Mouse (Mus musculus) MEL (cell line): ENCODE data around the gene Spint2. TPM values are rescaled to one million over a fixed set of nuclear protein-coding genes. Genes with fewer than 3 reads are reported as not detected.

ENCODE experiments used
- DNase-seq: peaks from one replicate; pipeline ENCODE4 v3.0.0; 2011; ENCODE audit warnings: low read depth, low spot score
- H3K27ac ChIP-seq: 2 replicates; pipeline ENCODE4 v1.5.1; 2012; ENCODE audit warnings: low read depth, mild to moderate bottlenecking, control low read depth, low read length, moderate library complexity; ENCODE audit not compliant: control insufficient read depth
- H3K27me3 ChIP-seq, 2 experiments: fragments of 150-350 bp in 1 of 2; sonication (generic) in 1 of 2; 2 replicates each; pipeline ENCODE4 v1.6.1; 2012; ENCODE audit warnings: low read length in 2 of 2, mild to moderate bottlenecking in 2 of 2, improper control_type of control experiment in 1 of 2, moderate library complexity in 1 of 2; ENCODE audit not compliant: insufficient read depth in 2 of 2, control insufficient read depth in 1 of 2
- H3K36me3 ChIP-seq, 2 experiments: 2 replicates each; pipeline ENCODE4 v1.6.1; 2012 to 2014; ENCODE audit warnings: low read length in 2 of 2, improper control_type of control experiment in 1 of 2, inconsistent platforms in 1 of 2, mild to moderate bottlenecking in 1 of 2; ENCODE audit not compliant: insufficient read depth in 2 of 2, control insufficient read depth in 1 of 2
- H3K4me1 ChIP-seq, 2 experiments: fragments of 150-350 bp in 1 of 2; sonication (generic) in 1 of 2; 2 replicates each; pipeline ENCODE4 v1.6.1; 2012; ENCODE audit warnings: low read length in 2 of 2, improper control_type of control experiment in 1 of 2, mild to moderate bottlenecking in 1 of 2; ENCODE audit not compliant: insufficient read depth in 2 of 2, control insufficient read depth in 1 of 2
- H3K4me3 ChIP-seq, 2 experiments: fragments of 150-350 bp in 1 of 2; sonication (generic) in 1 of 2; 2 replicates each; pipeline ENCODE4 v1.5.1; 2012; ENCODE audit warnings: low read depth in 2 of 2, low read length in 2 of 2, mild to moderate bottlenecking in 2 of 2, moderate library complexity in 2 of 2, control low read depth in 1 of 2, improper control_type of control experiment in 1 of 2; ENCODE audit not compliant: control insufficient read depth in 1 of 2, insufficient read depth in 1 of 2
- H3K79me2 ChIP-seq: 2 replicates; pipeline ENCODE4 v1.6.1; 2012; ENCODE audit warnings: mild to moderate bottlenecking, low read length, moderate library complexity; ENCODE audit not compliant: control insufficient read depth, poor library complexity, insufficient read depth
- H3K9ac ChIP-seq: 2 replicates; pipeline ENCODE4 v1.6.1; 2012; ENCODE audit warnings: low read depth, mild to moderate bottlenecking, control low read depth, low read length, moderate library complexity; ENCODE audit not compliant: control insufficient read depth, poor library complexity, severe bottlenecking
- H3K9me3 ChIP-seq: fragments of 150-350 bp; sonication (generic); replicated peaks from 2 replicates; pipeline ENCODE4 v1.6.1; 2012; ENCODE audit warnings: mild to moderate bottlenecking, low read length, improper control_type of control experiment, moderate library complexity; ENCODE audit not compliant: insufficient read depth
- BHLHE40 ChIP-seq: IDR thresholded peaks from 2 replicates; pipeline ENCODE4 v1.6.1; 2012; ENCODE audit warnings: low read depth, mild to moderate bottlenecking, inconsistent platforms, low read length, improper control_type of control experiment, borderline replicate concordance
- CTCF ChIP-seq, 3 experiments: IDR thresholded peaks in 2 of 3; conservative IDR thresholded peaks in 1 of 3; 2 replicates each; pipeline ENCODE4 v1.5.1; 2011 to 2012; ENCODE audit warnings: low read length in 3 of 3, low read depth in 2 of 3, mild to moderate bottlenecking in 2 of 3, improper control_type of control experiment in 1 of 3, inconsistent platforms in 1 of 3, mixed read lengths in 1 of 3, moderate library complexity in 1 of 3; ENCODE audit not compliant: control insufficient read depth in 1 of 3, insufficient read depth in 1 of 3, poor library complexity in 1 of 3, severe bottlenecking in 1 of 3
- ELF1 ChIP-seq: IDR thresholded peaks from 2 replicates; pipeline ENCODE4 v1.6.1; 2014; ENCODE audit warnings: low read depth, mild to moderate bottlenecking, inconsistent platforms, low read length, improper control_type of control experiment, moderate library complexity
- EP300 ChIP-seq, 2 experiments: IDR thresholded peaks; 2 replicates each; pipeline ENCODE4 v1.6.1; 2011; ENCODE audit warnings: improper control_type of control experiment in 2 of 2, low read length in 2 of 2, low read depth in 1 of 2, mild to moderate bottlenecking in 1 of 2
- ETS1 ChIP-seq: IDR thresholded peaks from 2 replicates; pipeline ENCODE4 v1.6.1; 2012; ENCODE audit warnings: low read depth, mild to moderate bottlenecking, inconsistent platforms, low read length, improper control_type of control experiment, moderate library complexity
- GABPA ChIP-seq: IDR thresholded peaks from 2 replicates; pipeline ENCODE4 v1.6.1; 2012; ENCODE audit warnings: low read depth, mild to moderate bottlenecking, inconsistent platforms, low read length, improper control_type of control experiment, moderate library complexity
- GATA1 ChIP-seq: IDR thresholded peaks from 2 replicates; pipeline ENCODE4 v1.6.1; 2011; ENCODE audit warnings: low read depth, low read length, improper control_type of control experiment
- HCFC1 ChIP-seq: IDR thresholded peaks from 2 replicates; pipeline ENCODE4 v1.6.1; 2012; ENCODE audit warnings: low read depth, mild to moderate bottlenecking, inconsistent platforms, low read length, improper control_type of control experiment, moderate library complexity
- JUND ChIP-seq: IDR thresholded peaks from 2 replicates; pipeline ENCODE4 v1.6.1; 2011; ENCODE audit warnings: low read depth, mild to moderate bottlenecking, improper control_type of control experiment, low read length
- KAT2A ChIP-seq: conservative IDR thresholded peaks from 2 replicates; pipeline ENCODE4 v1.6.1; 2012; ENCODE audit warnings: low read depth, low read length, improper control_type of control experiment, inconsistent platforms
- MAX ChIP-seq: IDR thresholded peaks from 2 replicates; pipeline ENCODE4 v1.6.1; 2011; ENCODE audit warnings: low read length, improper control_type of control experiment
- MAZ ChIP-seq: IDR thresholded peaks from 2 replicates; pipeline ENCODE4 v1.6.1; 2012; ENCODE audit warnings: low read depth, mild to moderate bottlenecking, inconsistent platforms, low read length, improper control_type of control experiment
- MEF2A ChIP-seq: IDR thresholded peaks from 2 replicates; pipeline ENCODE4 v1.6.1; 2014; ENCODE audit warnings: low read depth, mild to moderate bottlenecking, inconsistent platforms, low read length, improper control_type of control experiment; ENCODE audit not compliant: poor library complexity, insufficient replicate concordance, severe bottlenecking; ENCODE audit errors: extremely low read depth
- MXI1 ChIP-seq: IDR thresholded peaks from 2 replicates; pipeline ENCODE4 v1.6.1; 2011; ENCODE audit warnings: mild to moderate bottlenecking, low read depth, low read length, improper control_type of control experiment
- MYB ChIP-seq: IDR thresholded peaks from 2 replicates; pipeline ENCODE4 v1.6.1; 2011; ENCODE audit warnings: mild to moderate bottlenecking, low read depth, low read length, improper control_type of control experiment
- MYC ChIP-seq: IDR thresholded peaks from 2 replicates; pipeline ENCODE4 v1.6.1; 2011; ENCODE audit warnings: low read depth, mild to moderate bottlenecking, low read length, improper control_type of control experiment, moderate library complexity
- NRF1 ChIP-seq: IDR thresholded peaks from 2 replicates; pipeline ENCODE4 v1.6.1; 2014; ENCODE audit warnings: low read depth, mild to moderate bottlenecking, inconsistent platforms, low read length, improper control_type of control experiment, moderate library complexity; ENCODE audit not compliant: poor library complexity, insufficient read depth, severe bottlenecking
- POLR2A ChIP-seq, 2 experiments: IDR thresholded peaks; 2 replicates each; pipeline ENCODE4 v1.6.1; 2011 to 2012; ENCODE audit warnings: low read length in 2 of 2, mild to moderate bottlenecking in 2 of 2, control low read depth in 1 of 2, improper control_type of control experiment in 1 of 2, low read depth in 1 of 2, moderate library complexity in 1 of 2; ENCODE audit not compliant: control insufficient read depth in 1 of 2, insufficient read depth in 1 of 2, poor library complexity in 1 of 2
- POLR2AphosphoS2 ChIP-seq: IDR thresholded peaks from 2 replicates; pipeline ENCODE4 v1.6.1; 2011; ENCODE audit warnings: low read length, improper control_type of control experiment
- POLR2AphosphoS5 ChIP-seq: IDR thresholded peaks from 2 replicates; pipeline ENCODE4 v1.6.1; 2012; ENCODE audit warnings: low read depth, borderline replicate concordance, mild to moderate bottlenecking, inconsistent platforms, low read length, moderate library complexity, mixed read lengths
- RAD21 ChIP-seq: IDR thresholded peaks from 2 replicates; pipeline ENCODE4 v1.6.1; 2011; ENCODE audit warnings: mild to moderate bottlenecking, low read depth, low read length, improper control_type of control experiment
- RCOR1 ChIP-seq: IDR thresholded peaks from 2 replicates; pipeline ENCODE4 v1.6.1; 2012; ENCODE audit warnings: low read depth, mild to moderate bottlenecking, inconsistent platforms, low read length, improper control_type of control experiment
- SMC3 ChIP-seq: IDR thresholded peaks from 2 replicates; pipeline ENCODE4 v1.6.1; 2011; ENCODE audit warnings: low read depth, low read length, improper control_type of control experiment
- TAL1 ChIP-seq: IDR thresholded peaks from 2 replicates; pipeline ENCODE4 v1.6.1; 2012; ENCODE audit warnings: mild to moderate bottlenecking, inconsistent platforms, low read length, moderate library complexity, mixed read lengths
- TBP ChIP-seq: IDR thresholded peaks from 2 replicates; pipeline ENCODE4 v1.8.0; 2011; ENCODE audit warnings: low read depth, low read length, improper control_type of control experiment
- TCF12 ChIP-seq: IDR thresholded peaks from 2 replicates; pipeline ENCODE4 v1.6.1; 2014; ENCODE audit warnings: low read depth, mild to moderate bottlenecking, inconsistent platforms, low read length, improper control_type of control experiment, moderate library complexity
- UBTF ChIP-seq: IDR thresholded peaks from 2 replicates; pipeline ENCODE4 v1.6.1; 2012; ENCODE audit warnings: low read depth, mild to moderate bottlenecking, inconsistent platforms, low read length, improper control_type of control experiment, moderate library complexity, borderline replicate concordance; ENCODE audit not compliant: insufficient read depth
- USF1 ChIP-seq: IDR thresholded peaks from 2 replicates; pipeline ENCODE4 v1.6.1; 2014; ENCODE audit warnings: low read depth, mild to moderate bottlenecking, inconsistent platforms, low read length, improper control_type of control experiment, moderate library complexity
- ZC3H11A ChIP-seq: IDR thresholded peaks from 2 replicates; pipeline ENCODE4 v1.6.1; 2012; ENCODE audit warnings: low read depth, mild to moderate bottlenecking, inconsistent platforms, low read length, improper control_type of control experiment
- ZKSCAN1 ChIP-seq: IDR thresholded peaks from 2 replicates; pipeline ENCODE4 v1.6.1; 2012; ENCODE audit warnings: low read depth, mild to moderate bottlenecking, inconsistent platforms, low read length, improper control_type of control experiment, moderate library complexity
- ZMIZ1 ChIP-seq: IDR thresholded peaks from 2 replicates; pipeline ENCODE4 v1.6.1; 2012; ENCODE audit warnings: low read depth, mild to moderate bottlenecking, inconsistent platforms, low read length, improper control_type of control experiment, moderate library complexity
- polyA plus RNA-seq, 2 experiments: library from polyadenylated mRNA; stranded (reverse) in 1 of 2; unstranded in 1 of 2; fragments of >175 nt in 1 of 2; fragments of >200 nt in 1 of 2; gene quantifications; 2 replicates each; pipeline versions ENCODE4 v1.2.1 to v1.2.4; 2012; ENCODE audit warnings: low replicate concordance in 2 of 2, low read depth in 1 of 2; ENCODE audit not compliant: insufficient read length in 2 of 2, insufficient read depth in 1 of 2, missing spikeins in 1 of 2
- total RNA-seq: library from RNA; depleted of rRNA; stranded (reverse); fragments of 300-350 nt; gene quantifications from 2 replicates; pipeline ENCODE4 v1.2.3, GENCODE M21; 2012

The Spint2 gene
- total and polyA plus RNA-seq, 3 experiments = 78.1 to 131 TPM; not detected in 1

DNA sequence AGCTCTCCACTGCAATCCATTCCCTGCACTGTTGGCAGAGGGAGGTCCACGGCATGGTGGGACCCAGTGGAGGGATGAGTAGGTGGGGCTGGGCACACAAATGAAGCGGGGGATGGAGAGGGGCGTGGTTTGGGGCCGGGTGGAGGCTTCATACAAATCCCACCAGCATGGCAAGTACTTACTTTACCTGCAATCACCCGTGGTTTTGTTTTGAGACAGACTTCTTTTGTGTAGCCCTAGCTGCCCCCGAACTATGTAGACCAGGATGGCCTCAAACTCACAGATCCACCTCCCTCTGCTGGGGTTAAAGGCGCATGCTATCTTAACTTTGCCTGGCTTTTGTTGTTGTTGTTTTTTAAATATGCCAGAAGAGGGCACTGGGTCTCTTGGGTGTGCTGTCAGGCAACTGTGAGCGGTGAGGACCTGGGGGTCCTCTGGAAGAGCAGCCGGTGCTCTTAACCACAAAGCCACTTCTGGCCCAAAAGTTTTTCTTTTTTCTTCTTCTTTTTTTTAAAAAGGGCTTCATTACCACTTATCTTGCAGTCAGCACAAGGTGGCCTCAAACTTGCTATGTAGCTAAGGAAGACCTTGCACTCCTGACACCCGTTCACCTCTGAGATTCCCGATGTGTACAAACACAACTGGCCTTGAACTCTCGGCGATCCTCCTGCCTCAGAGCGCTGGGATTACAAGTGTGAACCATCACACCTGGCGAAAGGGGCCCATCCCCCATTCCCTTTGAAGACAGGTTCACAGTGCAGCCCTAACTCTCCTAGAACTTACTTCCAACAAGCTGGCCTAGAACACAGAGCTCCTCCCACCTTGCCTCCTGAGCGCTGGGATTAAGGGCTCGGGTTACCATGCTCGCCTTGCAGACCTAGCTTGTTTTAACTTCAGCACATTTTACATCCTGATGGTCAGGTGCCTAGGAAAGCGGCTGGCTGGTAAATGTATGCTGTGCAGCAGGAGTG lies 37.9 kb upstream of the Spint2 start (continued):
- no peak for TF ChIP-seq GATA1
- no peak for TF ChIP-seq BHLHE40
- TF ChIP-seq GABPA = no peak
- 0 out of 2 replicates have a peak, but pooled peaks have one; percentile 35 for TF ChIP-seq HCFC1

DNA sequence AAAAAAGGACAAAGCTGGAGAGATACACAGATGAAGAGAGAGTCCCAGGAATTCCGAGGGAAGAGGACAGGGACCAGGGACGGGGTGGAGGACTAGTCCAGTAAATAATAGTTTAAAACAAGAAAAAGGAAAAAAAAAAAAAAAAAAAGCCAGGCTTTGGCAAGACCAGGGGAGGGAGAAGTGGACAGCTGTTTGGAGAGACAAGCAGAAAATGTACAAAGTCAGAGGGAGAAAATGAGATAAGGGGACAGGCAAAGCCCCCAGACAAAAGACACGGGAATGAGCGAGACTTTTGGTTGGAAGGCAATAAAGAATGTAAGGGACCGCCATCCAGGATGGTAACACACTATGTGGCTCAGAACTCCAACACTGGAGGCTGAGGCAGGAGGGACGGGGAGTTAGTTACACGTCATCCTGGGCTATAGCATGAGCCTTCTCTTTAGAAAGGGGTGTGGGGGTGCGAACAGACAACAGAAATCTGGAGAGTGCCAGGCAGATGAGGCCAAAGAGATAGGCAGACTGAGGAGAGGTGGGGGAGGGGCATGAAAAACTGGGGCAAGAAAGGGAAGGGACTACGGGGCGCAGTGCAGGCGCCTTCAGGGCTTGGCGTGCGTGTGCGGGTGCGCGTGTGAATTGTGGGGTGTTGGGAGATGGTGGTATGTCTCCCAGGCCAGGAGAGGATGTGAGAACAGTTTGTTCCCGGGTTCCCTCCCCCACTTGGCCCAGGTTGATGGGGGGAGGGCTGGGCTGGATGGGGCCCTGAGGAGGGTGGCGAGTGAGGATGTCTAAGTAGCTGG lies 36.6 kb upstream of the Spint2 start:
- H3K27ac ChIP-seq = peak overlapping the region; percentile 49
- H3K4me1 ChIP-seq = peaks cover 20 to 31% of the 10 kb centered on the region in 2 experiments
- H3K36me3 ChIP-seq = peaks cover 0 to 27% of the 10 kb centered on the region in 2 experiments; a peak in 2 of 4 replicates
- peak overlapping the region; percentile 48 for H3K9ac ChIP-seq
- H3K4me3 ChIP-seq = peak overlapping the region; percentile 48 to 49; a peak in 3 of 4 replicates
- no peaks in the 10 kb centered on the region for H3K9me3 ChIP-seq
- no peaks in the 10 kb centered on the region for H3K27me3 ChIP-seq
- DNase-seq = peak; percentile 86
- H3K79me2 ChIP-seq = no peaks in the 10 kb centered on the region
- TF ChIP-seq TAL1 = peak; percentile 42; the same call in 1 of the 2 replicates
- TF ChIP-seq JUND = no peak
- TF ChIP-seq RAD21 = no peak
- peak in 1 of 2 experiments; percentile 23; a peak in 1 of 4 replicates for TF ChIP-seq POLR2A (IDR thresholded peaks at IDR 0.05; ENCODE audit: control insufficient read depth in 1 of 2, insufficient read depth in 1 of 2, low read depth in 1 of 2, low read length in 2 of 2, poor library complexity in 1 of 2)
- TF ChIP-seq POLR2AphosphoS2 = no peak
- TF ChIP-seq MEF2A = no peak
- no peak for TF ChIP-seq MAZ
- peak; percentile 80 for TF ChIP-seq RCOR1
- TF ChIP-seq ZC3H11A = no peak
- peak; percentile 20 to 68; a peak in 3 of 4 replicates for TF ChIP-seq EP300 (IDR thresholded peaks at IDR 0.05; ENCODE audit: low read depth in 1 of 2, low read length in 2 of 2)
- TF ChIP-seq UBTF = no peak
- no peak for TF ChIP-seq TBP
- TF ChIP-seq USF1 = no peak
- TF ChIP-seq KAT2A = no peak
- peak; percentile 42; the same call in 1 of the 2 replicates for TF ChIP-seq MXI1
- no peak for TF ChIP-seq ZKSCAN1
- no peak for TF ChIP-seq MYC
- no peak for TF ChIP-seq CTCF (IDR thresholded peaks at IDR 0.05 in 2 of 3, conservative IDR thresholded peaks at IDR 0.05 in 1 of 3; ENCODE audit: control insufficient read depth in 1 of 3, insufficient read depth in 1 of 3, low read depth in 2 of 3, low read length in 3 of 3, poor library complexity in 1 of 3, severe bottlenecking in 1 of 3)
- TF ChIP-seq ELF1 = no peak
- peak; percentile 57 for TF ChIP-seq GATA1
- TF ChIP-seq TCF12 = peak; percentile 72
- TF ChIP-seq MAX = no peak
- TF ChIP-seq ETS1 = peak; percentile 14; the same call in 1 of the 2 replicates
- no peak for TF ChIP-seq SMC3
- TF ChIP-seq NRF1 = peak; percentile 40; the same call in 1 of the 2 replicates
- no peak for TF ChIP-seq POLR2AphosphoS5
- TF ChIP-seq MYB = no peak
- no peak for TF ChIP-seq ZMIZ1
